In genomic region chr16:23653028-23653427, GRCm38 (mm10) we compare ENCODE assay signal across 24 mouse cellular contexts.
A peak's percentile ranks its signal among the peaks of the same experiment; 100 is the strongest.
DNase-seq lines count a peak whose midpoint lies in the region; ATAC-seq and TF ChIP-seq lines count a peak whose summit lies in the region.
"Had no signal": no experiment of that assay in that cellular context is flagged by ENCODE, and none has a peak within 500 bp of the region (broad histone marks: within the 10 kb centered on the region; RNA-seq: fewer than 3 reads in every experiment).

No protein-coding gene starts in this region.

- no peak overlapping the region for H3K27ac ChIP-seq in forebrain, embryonic 13.5 days
- H3K27ac ChIP-seq in forebrain, embryonic 10.5 days: no peak overlapping the region
- peak overlapping the region; percentile 54; the same call in 1 of the 2 replicates for H3K27ac ChIP-seq in forebrain, postnatal 0 days (ENCODE audit: low read depth, low read length)
- H3K27ac ChIP-seq: gastrocnemius, adult 2 months; heart, embryonic 10.5 days; heart, embryonic 13.5 days; hindbrain, embryonic 14.5 days; hindbrain, postnatal 0 days had no signal

- no peaks in the 10 kb centered on the region for H3K36me3 ChIP-seq in forebrain, embryonic 13.5 days (ENCODE audit: poor library complexity, severe bottlenecking)
- no peaks in the 10 kb centered on the region for H3K36me3 ChIP-seq in forebrain, embryonic 10.5 days (replicated peaks)
- no peaks in the 10 kb centered on the region for H3K36me3 ChIP-seq in forebrain, postnatal 0 days (ENCODE audit: insufficient read depth)
- H3K36me3 ChIP-seq: heart, embryonic 10.5 days; heart, embryonic 13.5 days had no signal

- no peak overlapping the region for H3K9ac ChIP-seq in forebrain, embryonic 13.5 days
- no peak overlapping the region for H3K9ac ChIP-seq in forebrain, postnatal 0 days
- H3K9ac ChIP-seq: heart, embryonic 13.5 days; hindbrain, embryonic 14.5 days had no signal

- H3K4me1 ChIP-seq in forebrain, embryonic 13.5 days: no peaks in the 10 kb centered on the region
- H3K4me1 ChIP-seq in forebrain, embryonic 10.5 days: no peaks in the 10 kb centered on the region
- H3K4me1 ChIP-seq in forebrain, postnatal 0 days (ENCODE audit: insufficient read depth): no peaks in the 10 kb centered on the region
- H3K4me1 ChIP-seq: heart, embryonic 10.5 days; heart, embryonic 13.5 days had no signal

- no peaks in the 10 kb centered on the region for H3K9me3 ChIP-seq in forebrain, embryonic 13.5 days (replicated peaks)
- no peaks in the 10 kb centered on the region for H3K9me3 ChIP-seq in forebrain, embryonic 10.5 days
- H3K9me3 ChIP-seq in forebrain, postnatal 0 days (ENCODE audit: low read length): no peaks in the 10 kb centered on the region
- H3K9me3 ChIP-seq: heart, embryonic 10.5 days; heart, embryonic 13.5 days had no signal

- WGBS in forebrain, embryonic 13.5 days: 61% methylated on average over 5 of the region's 5 CpGs
- WGBS in forebrain, embryonic 10.5 days: 91% methylated on average over 5 of the region's 5 CpGs
- WGBS in forebrain, postnatal 0 days: 51% methylated on average over 5 of the region's 5 CpGs

- H3K27me3 ChIP-seq in forebrain, embryonic 13.5 days: no peaks in the 10 kb centered on the region
- no peaks in the 10 kb centered on the region for H3K27me3 ChIP-seq in forebrain, embryonic 10.5 days (ENCODE audit: poor library complexity, severe bottlenecking)
- no peaks in the 10 kb centered on the region for H3K27me3 ChIP-seq in forebrain, postnatal 0 days (ENCODE audit: insufficient read depth, low read length)
- H3K27me3 ChIP-seq: heart, embryonic 13.5 days had no signal

- TF ChIP-seq CTCF in forebrain, postnatal 0 days (IDR thresholded peaks at IDR 0.05; ENCODE audit: low read depth): no peak

- no peak overlapping the region for H3K4me3 ChIP-seq in forebrain, embryonic 13.5 days
- H3K4me3 ChIP-seq in forebrain, embryonic 10.5 days: no peak overlapping the region
- H3K4me3 ChIP-seq in forebrain, postnatal 0 days (ENCODE audit: low read depth, low read length): no peak overlapping the region
- H3K4me3 ChIP-seq: gastrocnemius, adult 2 months; heart, embryonic 10.5 days; heart, embryonic 13.5 days had no signal

- DNase-seq in forebrain, embryonic 10.5 days (ENCODE audit: extremely low spot score, low spot score): no peak
- no peak for DNase-seq in frontal cortex, postnatal 14 days (ENCODE audit: low spot score in 2 of 2)
- DNase-seq in brain, adult 2 months (ENCODE audit: low read depth, low spot score): peak; percentile 39
- DNase-seq in forebrain, postnatal 0 days: peak; percentile 25
- DNase-seq in spleen, adult 12 weeks (ENCODE audit: low spot score): no peak
- DNase-seq: adrenal gland, postnatal 10 days; adrenal gland, postnatal 36 days; cerebellum, adult 18-20 months; cerebellum, adult 9-10 months; cerebellum, postnatal 14 days; gastrocnemius, adult 2 months; gastrocnemius, postnatal 14 days; heart, adult 18-20 months; heart, postnatal 14 days; heart, postnatal 4 days; kidney, adult 18-20 months had no signal

- peak; percentile 83 for ATAC-seq in forebrain, embryonic 13.5 days
- peak; percentile 20; the same call in 1 of the 2 replicates for ATAC-seq in frontal cortex, adult (ENCODE audit: low TSS enrichment)
- peak; percentile 81 for ATAC-seq in forebrain, postnatal 0 days
- ATAC-seq: hindbrain, postnatal 0 days; inflammation-experienced regulatory T-cells, adult 6 months; intestine, embryonic 16.5 days had no signal

- no peak overlapping the region for H3K4me2 ChIP-seq in forebrain, embryonic 13.5 days
- no peak overlapping the region for H3K4me2 ChIP-seq in forebrain, postnatal 0 days (ENCODE audit: low read depth)
- H3K4me2 ChIP-seq: heart, embryonic 13.5 days; hindbrain, embryonic 14.5 days had no signal

Comparison
In these comparisons a context has a peak if more than half of its experiments do, and no peak if none do; other contexts are left out.
1. DNase-seq: peak in brain, adult 2 months (single experiment) and forebrain, postnatal 0 days (single experiment); none in forebrain, embryonic 10.5 days (single experiment), frontal cortex, postnatal 14 days (0 of 2) and spleen, adult 12 weeks (single experiment).
2. ATAC-seq: peak in every context shown above with its lines; median percentile 83 in forebrain, embryonic 13.5 days; 81 in forebrain, postnatal 0 days; 20 in frontal cortex, adult.